Mouse (Mus musculus): ENCODE results near the gene Tspan12.

Tspan12 gene

GRCm38 (mm10) chr6:21774213-21774916 is 78.0 kb downstream of the Tspan12 start:
- DNase-seq (ENCODE audit: low spot score in 2 of 2) = no peak

- DNase-seq (ENCODE audit: low spot score in 2 of 2) = no peak
Observed at GRCm38 (mm10) chr6:21769447-21769809, 82.9 kb downstream of the Tspan12 start.

- DNase-seq (ENCODE audit: low spot score in 2 of 2) = no peak
Observed at GRCm38 (mm10) chr6:21768745-21769446, 83.4 kb downstream of the Tspan12 start.

GRCm38 (mm10) chr6:21767787-21768221 is 84.5 kb downstream of the Tspan12 start:
- no peak for DNase-seq (ENCODE audit: low spot score in 2 of 2)

GRCm38 (mm10) chr6:21747536-21747935 is 104.8 kb downstream of the Tspan12 start:
- no peak for DNase-seq (ENCODE audit: low spot score in 2 of 2)

- DNase-seq (ENCODE audit: low spot score in 2 of 2) = no peak
Observed at GRCm38 (mm10) chr6:21744615-21745266, 107.6 kb downstream of the Tspan12 start.

GRCm38 (mm10) chr6:21740606-21741005 is 111.7 kb downstream of the Tspan12 start:
- DNase-seq (ENCODE audit: low spot score in 2 of 2) = no peak

GRCm38 (mm10) chr6:21722238-21722637 is 130.1 kb downstream of the Tspan12 start:
- DNase-seq (ENCODE audit: low spot score in 2 of 2) = no peak

All from natural killer cell, adult 2 months (primary cell).